Mouse (Mus musculus): ENCODE data around the gene Os9. TPM values are rescaled to one million over a fixed set of nuclear protein-coding genes. Genes with fewer than 3 reads are reported as not detected.

Os9 gene
- polyA plus RNA-seq, 1 experiment from 2014 or later, result 112 TPM

DNA sequence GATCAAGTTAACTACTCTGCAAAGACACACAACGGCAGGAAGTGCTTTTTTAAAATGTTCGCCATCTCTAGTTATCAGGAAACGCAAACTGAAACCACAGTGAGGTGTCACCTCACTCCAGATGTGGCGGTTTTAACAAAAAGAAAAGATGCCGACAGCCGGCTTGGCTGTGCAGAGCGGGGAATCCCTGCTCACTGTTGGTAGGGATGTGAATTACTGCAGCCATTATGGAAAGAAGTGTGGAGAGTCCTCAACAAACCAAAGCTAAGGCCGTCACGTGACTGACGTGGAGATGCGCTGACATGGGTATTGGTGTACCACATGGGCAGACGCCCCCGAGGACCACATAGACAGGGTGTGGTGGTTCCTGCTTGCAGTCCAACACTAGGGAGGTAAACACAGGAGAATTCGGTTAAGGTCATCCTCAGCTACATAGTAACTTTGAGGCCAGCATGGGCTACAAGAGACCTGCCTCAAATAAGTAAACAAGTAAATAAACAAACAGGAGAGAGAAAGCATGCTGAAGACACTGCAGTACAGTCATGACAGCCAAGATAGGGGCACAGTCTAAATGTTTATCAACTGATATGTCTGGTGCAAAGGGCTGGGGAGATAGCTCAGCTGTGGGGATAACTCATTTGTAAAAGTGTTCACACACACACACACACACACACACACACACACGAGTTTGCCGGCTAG is 13.2 kb downstream of the Os9 start:
- H3K4me3 ChIP-seq, result no peak overlapping the region
- ATAC-seq (ENCODE audit: low FRiP score, low read depth), result no peak
- H3K27ac ChIP-seq (replicated peaks), result no peak overlapping the region
- H3K9ac ChIP-seq (replicated peaks), result no peak overlapping the region
- no peaks in the 10 kb centered on the region for H3K27me3 ChIP-seq
- H3K4me2 ChIP-seq (replicated peaks), result no peak overlapping the region
- no peaks in the 10 kb centered on the region for H3K4me1 ChIP-seq
- peaks cover 40% of the 10 kb centered on the region for H3K36me3 ChIP-seq
- H3K9me3 ChIP-seq, result no peaks in the 10 kb centered on the region
- WGBS, result 92% methylated on average over 16 of the region's 16 CpGs

DNA sequence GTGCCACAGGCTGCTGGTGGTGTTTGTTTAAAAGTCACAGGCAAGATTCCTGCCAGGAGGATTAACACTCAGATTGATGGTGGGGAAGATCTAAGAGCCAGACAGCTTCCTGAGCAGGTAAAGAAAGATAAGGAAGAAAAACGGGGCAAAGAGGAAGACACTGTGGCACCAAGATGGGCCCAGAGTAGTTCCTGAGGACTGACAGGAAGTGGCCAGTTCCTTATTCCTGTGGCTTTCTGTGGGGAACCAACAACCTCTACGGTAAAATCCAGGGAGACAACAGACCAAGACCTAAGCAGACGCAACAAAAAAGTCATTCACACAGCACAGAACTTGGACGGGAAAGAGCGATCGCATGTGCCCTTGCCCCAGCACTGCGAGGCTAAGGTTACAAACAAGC is 17.3 kb downstream of the Os9 start:
- Histone ChIP-seq H3K36me3 (peaks cover 48% of the 10 kb centered on the region), H3K4me1 (no peaks in the 10 kb centered on the region), H3K9ac (replicated peaks) (no peak overlapping the region), H3K4me2 (replicated peaks) (no peak overlapping the region), H3K27me3 (no peaks in the 10 kb centered on the region), H3K27ac (replicated peaks) (no peak overlapping the region), H3K9me3 (no peaks in the 10 kb centered on the region), H3K4me3 (no peak overlapping the region)
- WGBS, result 89% methylated on average over 7 of the region's 7 CpGs
- no peak for ATAC-seq (ENCODE audit: low FRiP score, low read depth)

DNA sequence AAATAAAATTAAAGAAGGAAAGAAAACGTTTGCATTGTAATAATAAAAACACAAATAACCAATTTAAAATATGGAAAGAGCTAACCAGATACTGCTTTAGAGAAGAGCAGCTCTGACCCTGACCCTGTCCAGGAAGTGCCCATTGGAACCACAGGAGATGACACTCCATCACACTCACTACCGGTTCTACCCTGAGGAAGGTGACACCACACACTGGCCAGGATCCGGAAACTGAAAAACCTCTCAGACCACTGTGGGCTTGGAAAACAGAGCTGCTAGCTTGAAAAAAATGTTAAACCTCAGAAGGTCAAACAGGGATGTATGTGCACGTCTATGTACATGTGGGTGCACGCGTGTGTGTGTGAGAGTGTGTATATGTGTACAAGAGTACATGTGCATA is 19.8 kb downstream of the Os9 start:
- Histone ChIP-seq H3K9ac (replicated peaks) (no peak overlapping the region), H3K27me3 (no peaks in the 10 kb centered on the region), H3K36me3 (peaks cover 61% of the 10 kb centered on the region), H3K4me3 (no peak overlapping the region), H3K4me2 (replicated peaks) (no peak overlapping the region), H3K27ac (replicated peaks) (no peak overlapping the region), H3K9me3 (no peaks in the 10 kb centered on the region), H3K4me1 (no peaks in the 10 kb centered on the region)
- ATAC-seq (ENCODE audit: low FRiP score, low read depth), result no peak
- 82% methylated on average over 6 of the region's 6 CpGs for WGBS

DNA sequence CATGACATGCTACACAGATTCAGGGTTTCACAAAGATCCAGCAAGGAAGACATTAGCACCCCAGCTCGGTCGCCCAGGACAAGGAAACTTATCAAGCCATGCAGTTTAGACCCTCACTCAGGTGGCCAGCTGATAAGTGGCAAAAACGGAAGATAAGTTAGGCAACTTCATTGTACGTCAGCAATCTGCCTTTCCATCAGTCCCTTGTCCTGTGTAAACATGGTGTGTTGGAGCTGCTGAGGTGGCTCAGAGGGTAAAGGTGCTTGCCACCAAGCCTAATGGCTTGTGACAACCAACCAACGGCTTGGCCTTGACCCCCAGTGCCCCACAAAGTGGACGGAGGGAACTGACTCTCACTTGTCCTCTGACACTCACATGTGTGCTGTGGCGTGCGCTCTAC is 20.5 kb downstream of the Os9 start:
- no peak overlapping the region for H3K4me3 ChIP-seq
- H3K27ac ChIP-seq (replicated peaks), result no peak overlapping the region
- no peak overlapping the region for H3K4me2 ChIP-seq (replicated peaks)
- no peaks in the 10 kb centered on the region for H3K4me1 ChIP-seq
- 92% methylated on average over 8 of the region's 8 CpGs for WGBS
- no peaks in the 10 kb centered on the region for H3K9me3 ChIP-seq
- H3K36me3 ChIP-seq, result peaks cover 64% of the 10 kb centered on the region
- H3K27me3 ChIP-seq, result no peaks in the 10 kb centered on the region
- no peak overlapping the region for H3K9ac ChIP-seq (replicated peaks)
- no peak for ATAC-seq (ENCODE audit: low FRiP score, low read depth)

DNA sequence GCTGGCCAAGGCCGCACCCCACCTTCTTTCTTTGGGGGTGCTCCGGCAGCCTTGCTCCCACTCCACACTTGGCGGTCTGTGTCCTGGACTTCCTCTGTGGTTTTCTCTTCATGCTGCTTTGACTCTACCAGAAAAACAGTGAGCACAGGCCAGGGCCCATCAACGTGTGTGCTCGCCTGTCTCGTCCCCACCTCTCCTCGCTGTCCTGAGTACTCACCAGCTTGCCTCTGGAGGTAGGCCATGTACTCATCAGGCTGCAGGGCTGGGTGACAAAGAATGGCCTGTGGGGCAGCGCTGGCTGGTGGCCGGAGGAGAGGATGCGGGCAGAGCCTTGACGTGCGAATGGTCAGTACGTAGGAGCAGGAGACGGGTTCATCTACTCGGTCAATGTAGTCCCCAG is 21.1 kb downstream of the Os9 start:
- no peaks in the 10 kb centered on the region for H3K9me3 ChIP-seq
- H3K4me2 ChIP-seq (replicated peaks), result no peak overlapping the region
- ATAC-seq (ENCODE audit: low FRiP score, low read depth), result no peak
- H3K4me3 ChIP-seq, result no peak overlapping the region
- no peak overlapping the region for H3K9ac ChIP-seq (replicated peaks)
- H3K27ac ChIP-seq (replicated peaks), result no peak overlapping the region
- 94% methylated on average over 15 of the region's 15 CpGs for WGBS
- H3K27me3 ChIP-seq, result no peaks in the 10 kb centered on the region
- no peaks in the 10 kb centered on the region for H3K4me1 ChIP-seq
- H3K36me3 ChIP-seq, result peaks cover 66% of the 10 kb centered on the region

DNA sequence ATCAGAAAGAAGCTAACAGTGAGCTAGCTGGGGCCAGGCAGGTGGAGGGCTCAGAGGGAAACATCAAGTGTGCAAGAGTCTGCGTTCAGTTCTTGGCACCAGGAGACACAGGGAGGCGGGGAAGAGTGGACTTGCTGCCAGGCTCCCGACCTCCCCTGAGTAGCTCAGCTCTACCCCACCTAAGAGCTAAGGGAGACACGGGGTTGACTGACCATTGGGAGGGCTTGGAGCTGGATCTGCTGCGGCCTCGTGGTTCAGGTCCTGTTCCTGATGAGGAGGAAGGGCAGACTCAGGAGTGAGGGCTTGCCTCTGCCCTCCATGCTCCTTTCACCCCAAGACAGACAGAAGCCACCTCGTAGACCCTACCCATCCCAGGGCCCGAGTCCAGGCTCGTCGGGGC is 21.7 kb downstream of the Os9 start:
- Histone ChIP-seq H3K27me3 (0 out of 2 replicates have a peak, but pooled peaks cover under 1% of the 10 kb centered on the region), H3K9ac (replicated peaks) (no peak overlapping the region), H3K4me3 (no peak overlapping the region), H3K27ac (replicated peaks) (no peak overlapping the region), H3K4me1 (peaks cover 3% of the 10 kb centered on the region; the same call in 1 of the 2 replicates), H3K9me3 (no peaks in the 10 kb centered on the region), H3K4me2 (replicated peaks) (no peak overlapping the region), H3K36me3 (peaks cover 62% of the 10 kb centered on the region)
- WGBS, result 94% methylated on average over 10 of the region's 10 CpGs
- no peak for ATAC-seq (ENCODE audit: low FRiP score, low read depth)

DNA sequence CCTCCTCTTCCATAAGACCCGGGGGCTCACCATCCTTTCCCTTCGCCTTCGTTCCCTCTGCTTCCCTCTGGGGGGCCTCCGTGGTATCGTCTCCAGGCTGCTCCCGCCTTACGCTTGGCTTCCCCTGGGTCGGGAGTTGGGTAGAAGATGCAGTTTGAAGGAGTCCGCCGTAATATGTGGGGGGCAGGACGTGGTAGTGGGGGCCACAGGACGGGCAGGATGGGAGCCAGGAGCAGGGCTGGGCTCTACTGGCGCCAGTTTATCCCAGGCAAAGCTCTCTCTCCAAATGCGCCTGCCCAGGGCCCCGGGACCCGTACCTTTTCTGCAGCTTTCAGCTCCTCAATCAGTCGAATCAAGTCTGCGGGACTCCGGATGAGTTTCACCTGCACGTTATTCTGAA is 22.4 kb downstream of the Os9 start:
- no peak overlapping the region for H3K9ac ChIP-seq (replicated peaks)
- no peaks in the 10 kb centered on the region for H3K9me3 ChIP-seq
- peaks cover 5% of the 10 kb centered on the region; the same call in 1 of the 2 replicates for H3K4me1 ChIP-seq
- H3K27me3 ChIP-seq, result peaks cover 7% of the 10 kb centered on the region
- H3K36me3 ChIP-seq, result peaks cover 63% of the 10 kb centered on the region
- no peak for ATAC-seq (ENCODE audit: low FRiP score, low read depth)
- no peak overlapping the region for H3K4me3 ChIP-seq
- 77% methylated on average over 20 of the region's 20 CpGs for WGBS
- no peak overlapping the region for H3K27ac ChIP-seq (replicated peaks)
- H3K4me2 ChIP-seq (replicated peaks), result no peak overlapping the region

DNA sequence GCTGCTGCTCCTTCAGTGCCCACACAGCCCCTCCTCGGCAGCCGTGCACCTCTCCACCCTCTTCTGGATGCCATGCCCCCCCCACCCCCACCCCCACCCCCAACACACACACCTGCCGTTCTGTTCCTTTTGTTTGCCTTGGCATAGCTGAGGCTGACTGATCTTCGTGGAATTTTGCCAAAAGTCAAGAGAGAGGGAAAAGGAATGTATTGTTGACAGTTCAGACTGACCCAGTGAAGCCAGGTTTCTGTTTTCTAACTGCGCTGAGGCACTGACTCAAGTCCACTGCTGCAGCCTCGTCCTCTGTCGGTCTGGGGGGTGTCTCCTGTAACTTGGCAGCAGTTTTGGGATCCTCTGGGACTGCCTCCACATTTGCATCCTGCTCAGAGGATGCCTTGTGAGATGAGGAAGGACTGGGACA is 26.5 kb downstream of the Os9 start:
- Histone ChIP-seq H3K4me2 (replicated peaks) (no peak overlapping the region), H3K4me1 (peaks cover 22% of the 10 kb centered on the region), H3K4me3 (no peak overlapping the region), H3K9ac (replicated peaks) (no peak overlapping the region), H3K9me3 (no peaks in the 10 kb centered on the region), H3K27ac (replicated peaks) (no peak overlapping the region), H3K36me3 (peaks cover 55% of the 10 kb centered on the region), H3K27me3 (peaks cover 48% of the 10 kb centered on the region)
- ATAC-seq (ENCODE audit: low FRiP score, low read depth), result no peak
- 61% methylated on average over 7 of the region's 7 CpGs for WGBS

DNA sequence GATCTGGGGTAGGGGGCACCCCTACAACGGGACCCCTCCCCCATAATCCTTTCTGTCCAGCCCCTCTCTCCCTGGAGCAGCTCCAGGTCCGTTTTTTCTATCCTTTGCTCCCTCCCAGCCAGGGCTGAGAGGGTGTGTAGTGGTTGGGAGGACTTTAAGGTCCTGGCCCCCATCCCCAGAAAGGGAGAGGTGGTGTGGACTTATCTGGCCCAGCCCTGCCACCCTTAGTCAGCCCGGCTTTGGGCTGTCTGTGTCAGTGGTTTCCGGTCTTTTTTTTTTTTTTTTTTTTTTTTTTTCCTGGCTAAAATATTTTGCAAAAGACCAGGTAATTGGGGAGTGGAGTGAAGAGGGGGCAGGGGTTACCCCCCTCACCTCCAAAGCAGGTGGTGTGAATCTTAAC is 28.2 kb downstream of the Os9 start:
- WGBS, result 60% methylated on average over 4 of the region's 4 CpGs
- Histone ChIP-seq H3K4me1 (peaks cover 22% of the 10 kb centered on the region), H3K27me3 (peaks cover 63% of the 10 kb centered on the region), H3K9me3 (no peaks in the 10 kb centered on the region), H3K9ac (replicated peaks) (no peak overlapping the region), H3K27ac (replicated peaks) (no peak overlapping the region), H3K4me3 (no peak overlapping the region), H3K36me3 (peaks cover 38% of the 10 kb centered on the region), H3K4me2 (replicated peaks) (no peak overlapping the region)
- no peak for ATAC-seq (ENCODE audit: low FRiP score, low read depth)

DNA sequence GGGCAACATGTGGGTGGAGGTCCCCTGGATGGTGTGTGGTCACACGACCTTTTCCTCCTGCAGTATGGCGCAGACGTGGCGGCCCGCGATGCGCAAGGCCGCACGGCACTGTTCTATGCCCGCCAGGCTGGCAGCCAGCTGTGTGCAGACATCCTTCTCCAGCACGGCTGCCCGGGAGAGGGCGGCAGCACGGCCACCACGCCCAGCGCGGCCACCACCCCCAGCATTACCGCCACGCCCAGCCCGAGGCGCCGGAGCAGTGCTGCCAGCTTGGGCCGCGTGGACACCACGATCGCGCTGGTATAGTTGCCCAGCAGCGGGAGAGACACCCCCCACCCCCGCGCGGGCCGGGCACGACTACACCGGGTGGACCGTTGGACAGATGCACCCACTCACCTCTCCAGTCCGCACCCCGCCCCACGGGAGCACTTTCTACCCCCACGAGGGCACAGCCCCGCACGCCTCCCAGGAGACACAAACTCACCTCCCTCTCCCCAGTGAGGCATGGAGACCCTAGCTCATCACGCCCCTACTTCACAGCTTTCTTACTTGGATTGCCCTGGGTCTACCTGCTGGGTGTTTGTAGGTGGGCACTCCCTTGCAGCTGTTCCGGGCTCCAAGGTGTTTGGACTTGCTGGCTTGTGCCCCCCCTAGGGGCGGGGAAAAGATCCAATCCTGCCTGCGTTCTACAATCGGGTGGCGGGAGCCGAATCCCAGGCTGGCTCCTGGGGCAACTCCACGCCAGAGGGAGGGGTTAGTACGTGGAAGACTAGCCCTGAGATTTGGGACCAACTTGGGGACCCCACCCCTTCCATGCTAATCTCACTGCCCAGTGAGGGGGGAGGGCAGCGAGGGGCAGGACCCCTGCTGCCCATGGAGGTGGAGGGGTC is 29.2 kb downstream of the Os9 start:
- 0 out of 2 replicates have a peak, but pooled peaks have one; percentile 24 for ATAC-seq (ENCODE audit: low FRiP score, low read depth)

DNA sequence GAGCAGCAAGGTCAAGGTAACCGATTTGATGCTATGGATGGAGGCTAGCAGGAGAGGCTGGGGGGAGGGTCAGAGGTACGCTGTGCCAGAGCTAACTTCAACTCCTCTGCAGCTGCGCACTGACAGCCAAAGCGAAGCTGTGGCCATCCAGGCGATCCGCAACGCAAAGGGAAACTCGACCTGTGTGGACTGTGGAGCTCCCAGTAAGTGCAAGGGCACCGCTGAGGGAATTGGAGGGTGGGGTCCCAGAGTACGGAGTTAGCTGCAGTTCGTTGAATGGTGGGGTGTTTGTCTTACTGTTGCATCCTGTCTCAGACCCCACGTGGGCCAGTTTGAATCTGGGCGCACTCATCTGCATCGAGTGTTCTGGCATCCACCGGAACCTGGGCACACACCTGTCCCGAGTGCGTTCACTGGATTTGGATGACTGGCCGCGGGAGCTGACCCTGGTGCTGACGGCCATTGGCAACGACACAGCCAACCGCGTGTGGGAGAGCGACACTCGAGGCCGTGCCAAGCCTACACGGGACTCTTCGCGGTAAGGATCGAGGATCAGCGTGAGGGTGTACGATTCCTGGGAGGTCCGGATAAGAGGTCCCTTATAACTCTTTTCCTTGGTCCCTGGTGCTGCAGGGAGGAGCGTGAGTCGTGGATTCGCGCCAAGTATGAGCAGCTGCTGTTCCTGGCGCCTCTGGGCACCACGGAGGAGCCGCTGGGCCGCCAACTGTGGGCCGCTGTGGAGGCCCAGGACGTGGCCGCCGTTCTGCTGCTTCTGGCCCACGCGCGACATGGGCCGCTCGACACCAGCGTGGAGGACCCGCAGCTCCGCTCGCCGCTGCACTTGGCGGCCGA is 30.1 kb downstream of the Os9 start:
- no peak overlapping the region for H3K9ac ChIP-seq (replicated peaks)
- peaks cover 77% of the 10 kb centered on the region for H3K27me3 ChIP-seq
- peak overlapping the region; percentile 25 for H3K4me3 ChIP-seq
- WGBS, result 8% methylated on average over 57 of the region's 57 CpGs
- H3K4me2 ChIP-seq (replicated peaks), result peak overlapping the region; percentile 38
- no peak overlapping the region for H3K27ac ChIP-seq (replicated peaks)
- no peaks in the 10 kb centered on the region for H3K9me3 ChIP-seq
- peaks cover 22% of the 10 kb centered on the region for H3K4me1 ChIP-seq
- H3K36me3 ChIP-seq, result peaks cover 27% of the 10 kb centered on the region; the same call in 1 of the 2 replicates
- no peak for ATAC-seq (ENCODE audit: low FRiP score, low read depth)

More for the DNA sequence above, 29.2 kb downstream of the Os9 start:
- H3K27me3 ChIP-seq, result peaks cover 73% of the 10 kb centered on the region
- H3K9ac ChIP-seq (replicated peaks), result peak overlapping the region; percentile 20; the same call in 1 of the 2 replicates
- 9% methylated on average over 49 of the region's 51 CpGs for WGBS
- no peak overlapping the region for H3K27ac ChIP-seq (replicated peaks)
- peak overlapping the region; percentile 25 for H3K4me3 ChIP-seq
- H3K4me1 ChIP-seq, result peaks cover 22% of the 10 kb centered on the region
- H3K9me3 ChIP-seq, result no peaks in the 10 kb centered on the region
- H3K4me2 ChIP-seq (replicated peaks), result peak overlapping the region; percentile 38
- H3K36me3 ChIP-seq, result peaks cover 36% of the 10 kb centered on the region
